Mouse (Mus musculus): ENCODE measurements around the gene Flt3l. TPM values are rescaled to one million over a fixed set of nuclear protein-coding genes. Genes with fewer than 3 reads are reported as not detected.

The Flt3l gene
- polyA plus RNA-seq, 1 experiment from 2014 or later: 2.3 TPM

DNA sequence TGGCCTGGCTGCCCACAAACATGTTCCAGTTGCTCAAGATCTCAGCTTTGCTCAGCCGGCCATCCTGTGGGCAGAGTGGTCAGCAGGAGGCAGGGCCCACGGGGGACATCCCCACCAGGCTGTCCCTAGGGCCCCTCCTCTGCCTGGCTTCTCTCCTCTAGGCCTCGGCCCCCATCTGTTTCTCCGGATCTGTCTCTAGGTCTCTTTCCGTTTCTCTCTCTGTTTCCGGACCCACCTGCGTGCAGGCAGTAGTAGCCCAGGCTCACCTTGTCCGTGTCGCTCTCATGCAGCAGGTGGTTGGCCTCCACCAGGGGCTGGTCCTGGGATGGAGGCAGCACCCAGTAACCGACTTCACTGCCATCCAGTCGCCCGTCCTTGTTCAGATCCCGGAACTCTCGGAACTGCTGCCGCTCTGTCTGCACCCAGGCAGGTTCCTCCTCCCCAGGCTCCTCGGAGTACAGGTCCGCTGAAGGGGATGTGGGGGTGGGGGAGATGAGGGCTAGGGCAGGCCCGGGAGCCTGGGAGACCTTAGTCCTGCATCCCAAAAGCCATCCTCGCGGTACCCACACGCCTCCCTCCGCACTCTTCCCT lies 52.8 kb downstream of the Flt3l start:
- Histone ChIP-seq H3K27ac (ENCODE audit: low read depth) (0 out of 2 replicates have a peak overlapping the region, but pooled peaks have one; percentile 61), H3K4me2 (ENCODE audit: low read depth, low read length) (peak overlapping the region; percentile 64), H3K4me3 (ENCODE audit: low read depth, low read length) (0 out of 2 replicates have a peak overlapping the region, but pooled peaks have one; percentile 27), H3K27me3 (ENCODE audit: insufficient read depth, low read length) (no peaks in the 10 kb centered on the region), H3K4me1 (ENCODE audit: insufficient read depth) (peaks cover 4% of the 10 kb centered on the region; the same call in 1 of the 2 replicates), H3K36me3 (replicated peaks; ENCODE audit: insufficient read depth, low read length) (no peaks in the 10 kb centered on the region; the same call in 1 of the 2 replicates), H3K9me3 (ENCODE audit: low read length) (no peaks in the 10 kb centered on the region), H3K9ac (replicated peaks) (peak overlapping the region; percentile 34; the same call in 1 of the 2 replicates)
- no peak for DNase-seq
- TF ChIP-seq CTCF (IDR thresholded peaks at IDR 0.05; ENCODE audit: low read depth) (no peak), EP300 (IDR thresholded peaks at IDR 0.05; ENCODE audit: low read depth) (no peak)
- no peak for ATAC-seq
- WGBS (ENCODE audit: insufficient replicate concordance): 46% methylated on average over 22 of the region's 22 CpGs

DNA sequence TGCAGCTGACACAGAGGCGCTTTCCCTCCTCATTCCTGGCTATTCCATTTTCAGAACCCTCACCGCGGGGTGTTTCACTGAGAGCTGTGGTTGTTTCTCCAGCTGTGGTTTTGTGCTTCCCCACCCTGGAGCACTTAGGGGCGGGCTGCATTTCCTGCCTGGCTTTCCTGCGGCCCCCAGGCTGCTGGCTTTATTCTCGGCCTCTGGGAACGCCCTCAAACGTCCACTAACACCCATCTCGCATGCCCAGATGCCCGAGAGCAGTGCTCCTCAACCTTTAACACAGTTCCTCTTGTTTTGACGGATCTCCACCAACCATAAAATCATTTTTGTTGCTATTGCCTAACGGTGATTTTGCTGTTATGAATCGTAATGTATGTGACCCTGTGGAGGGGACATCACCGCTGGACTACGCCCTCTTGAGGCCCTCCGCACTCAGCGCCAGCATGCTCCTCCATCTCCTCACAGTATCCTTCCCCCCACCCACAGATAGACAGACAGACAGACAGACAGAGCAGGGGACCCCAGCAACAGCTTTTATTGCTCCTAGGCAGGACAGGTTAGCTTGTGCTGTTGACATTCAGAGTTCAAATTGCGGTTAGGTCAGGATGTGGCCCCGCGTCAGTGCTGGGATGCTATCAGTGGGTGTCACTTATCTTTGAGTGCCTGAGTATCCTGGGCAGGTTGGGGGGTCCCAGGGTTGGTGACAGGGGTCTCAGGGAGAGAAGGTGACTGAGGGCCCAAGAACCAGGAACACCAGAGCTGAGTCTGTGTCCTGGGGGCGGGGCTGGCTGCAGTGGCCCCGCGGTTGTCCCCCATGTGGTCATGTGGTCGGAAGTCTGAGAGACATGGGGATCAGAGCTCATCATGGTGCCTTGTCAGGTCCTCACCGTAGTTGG lies 53.6 kb downstream of the Flt3l start:
- Histone ChIP-seq H3K9ac (replicated peaks) (peak overlapping the region; percentile 34), H3K27me3 (ENCODE audit: insufficient read depth, low read length) (no peaks in the 10 kb centered on the region), H3K4me3 (ENCODE audit: low read depth, low read length) (peak overlapping the region; percentile 27), H3K27ac (ENCODE audit: low read depth) (peak overlapping the region; percentile 61), H3K9me3 (ENCODE audit: low read length) (no peaks in the 10 kb centered on the region), H3K4me1 (ENCODE audit: insufficient read depth) (peaks cover 4% of the 10 kb centered on the region; the same call in 1 of the 2 replicates), H3K36me3 (replicated peaks; ENCODE audit: insufficient read depth, low read length) (peaks cover 3% of the 10 kb centered on the region), H3K4me2 (ENCODE audit: low read depth, low read length) (peak overlapping the region; percentile 64)
- peak; percentile 51; the same call in 1 of the 2 replicates for ATAC-seq
- 22% methylated on average over 25 of the region's 25 CpGs for WGBS (ENCODE audit: insufficient replicate concordance)
- TF ChIP-seq EP300 (IDR thresholded peaks at IDR 0.05; ENCODE audit: low read depth) (no peak), CTCF (IDR thresholded peaks at IDR 0.05; ENCODE audit: low read depth) (peak; percentile 36)
- peak; percentile 57 for DNase-seq

DNA sequence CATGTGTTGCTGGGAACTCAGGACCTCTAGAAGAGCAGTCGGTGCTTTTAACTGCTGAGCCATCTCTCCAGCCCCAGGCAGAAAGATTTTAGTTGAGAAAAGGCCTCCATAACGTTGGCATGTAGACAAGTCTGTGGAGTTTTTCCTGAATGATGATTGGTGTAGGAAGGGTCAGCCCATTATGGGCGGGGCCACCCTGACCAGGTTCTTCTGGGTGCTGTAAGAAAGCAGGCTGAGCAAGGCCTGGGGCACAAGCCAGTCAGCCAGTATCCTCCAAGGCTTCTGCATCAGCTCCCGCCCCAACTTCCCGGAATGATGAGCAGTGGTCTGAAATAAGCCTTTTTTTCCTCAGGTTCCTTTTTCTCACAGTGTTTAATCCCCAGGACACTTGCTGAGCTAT lies 55.2 kb downstream of the Flt3l start:
- H3K9ac ChIP-seq (replicated peaks): no peak overlapping the region

DNA sequence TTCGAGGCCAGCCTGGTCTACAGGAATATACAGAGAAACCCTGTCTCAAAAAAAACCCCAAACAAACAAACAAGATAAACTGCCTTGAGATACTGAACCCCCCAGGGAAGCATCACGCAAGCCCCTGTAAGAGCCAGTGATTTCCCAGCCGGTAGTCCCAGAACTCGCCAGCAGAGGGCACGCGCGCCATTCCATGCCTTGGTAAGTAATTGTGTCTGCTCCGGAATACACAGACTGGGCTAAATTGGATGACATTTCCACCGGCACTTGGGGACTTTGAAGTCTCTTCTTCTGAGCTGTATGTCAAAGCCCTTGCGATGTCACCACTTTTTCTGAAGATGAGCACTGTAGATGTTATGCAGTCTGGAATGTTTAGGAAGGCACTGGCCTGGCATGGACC lies 56.4 kb downstream of the Flt3l start:
- WGBS (ENCODE audit: insufficient replicate concordance): 2% methylated on average over 10 of the region's 10 CpGs
- no peak overlapping the region for H3K9ac ChIP-seq (replicated peaks)
- no peaks in the 10 kb centered on the region for H3K9me3 ChIP-seq (ENCODE audit: low read length)
- peaks cover 9% of the 10 kb centered on the region; the same call in 1 of the 2 replicates for H3K4me1 ChIP-seq (ENCODE audit: insufficient read depth)
- no peaks in the 10 kb centered on the region for H3K27me3 ChIP-seq (ENCODE audit: insufficient read depth, low read length)
- H3K27ac ChIP-seq (ENCODE audit: low read depth): no peak overlapping the region
- no peak overlapping the region for H3K4me3 ChIP-seq (ENCODE audit: low read depth, low read length)
- no peak overlapping the region for H3K4me2 ChIP-seq (ENCODE audit: low read depth, low read length)
- H3K36me3 ChIP-seq (replicated peaks; ENCODE audit: insufficient read depth, low read length): peaks cover 18% of the 10 kb centered on the region
- TF ChIP-seq CTCF (IDR thresholded peaks at IDR 0.05; ENCODE audit: low read depth) (peak; percentile 97), EP300 (IDR thresholded peaks at IDR 0.05; ENCODE audit: low read depth) (no peak)
- ATAC-seq (peak; percentile 38; the same call in 1 of the 2 replicates), DNase-seq (peak; percentile 92)

More for the DNA sequence above, 55.2 kb downstream of the Flt3l start:
- peaks cover 13% of the 10 kb centered on the region for H3K36me3 ChIP-seq (replicated peaks; ENCODE audit: insufficient read depth, low read length)
- no peak overlapping the region for H3K4me3 ChIP-seq (ENCODE audit: low read depth, low read length)
- TF ChIP-seq CTCF (IDR thresholded peaks at IDR 0.05; ENCODE audit: low read depth): no peak
- no peak for TF ChIP-seq EP300 (IDR thresholded peaks at IDR 0.05; ENCODE audit: low read depth)
- H3K27me3 ChIP-seq (ENCODE audit: insufficient read depth, low read length): no peaks in the 10 kb centered on the region
- WGBS (ENCODE audit: insufficient replicate concordance): 65% methylated on average over 5 of the region's 5 CpGs
- peaks cover 4% of the 10 kb centered on the region; the same call in 1 of the 2 replicates for H3K4me1 ChIP-seq (ENCODE audit: insufficient read depth)
- no peak for DNase-seq
- no peaks in the 10 kb centered on the region for H3K9me3 ChIP-seq (ENCODE audit: low read length)
- H3K27ac ChIP-seq (ENCODE audit: low read depth): no peak overlapping the region
- no peak for ATAC-seq
- no peak overlapping the region for H3K4me2 ChIP-seq (ENCODE audit: low read depth, low read length)

MicroRNAs within 50 kb of the gene (microRNA counts, 519-probe panel; counts per million panel counts)
- microRNA mmu-miR-150: 2,359 counts per million, percentile 21 among the panel's probes with 10 or more counts

Small RNA genes within 50 kb of the gene (microRNA-seq; reads per million reads assigned to microRNA genes)
- gene Mir150 (102 reads per million, percentile 44 among the genes with 10 or more reads in this experiment), gene Mir5121 (31.2 reads per million, percentile 30 among the genes with 10 or more reads in this experiment), gene Mir7055 (not detected)

Other genes with a start within 250 kb of the Flt3l start
- gene Med25, start 243.7 kb downstream of the Flt3l start, polyA plus RNA-seq (2015; fragmentation: Nextera tagmentation; extraction: Ambion mirVana): 35.6 and 37.7 TPM in 2 replicates
- 4.1 and 4.4 TPM in 2 replicates for gene Fuz, start 240.4 kb downstream of the Flt3l start, polyA plus RNA-seq (2015; fragmentation: Nextera tagmentation; extraction: Ambion mirVana)
- gene Ap2a1, start 206.9 kb downstream of the Flt3l start, polyA plus RNA-seq (2015; fragmentation: Nextera tagmentation; extraction: Ambion mirVana): 25.6 and 29.5 TPM in 2 replicates
- gene Tsks, start 193.2 kb downstream of the Flt3l start, polyA plus RNA-seq (2015; fragmentation: Nextera tagmentation; extraction: Ambion mirVana): 0.06 TPM in 1 of 2 replicates, not detected in the other
- gene Cpt1c, start 161.6 kb downstream of the Flt3l start, polyA plus RNA-seq (2015; fragmentation: Nextera tagmentation; extraction: Ambion mirVana): 0.98 and 1.1 TPM in 2 replicates
- 73.2 and 76.8 TPM in 2 replicates for gene Prmt1, start 149.9 kb downstream of the Flt3l start, polyA plus RNA-seq (2015; fragmentation: Nextera tagmentation; extraction: Ambion mirVana)
- gene Irf3, start 138.8 kb downstream of the Flt3l start, polyA plus RNA-seq (2015; fragmentation: Nextera tagmentation; extraction: Ambion mirVana): 35.9 and 38.0 TPM in 2 replicates
- gene Bcl2l12, start 137.7 kb downstream of the Flt3l start, polyA plus RNA-seq (2015; fragmentation: Nextera tagmentation; extraction: Ambion mirVana): 11.7 and 13.1 TPM in 2 replicates
- 7.5 and 8.1 TPM in 2 replicates for gene Scaf1, start 120.1 kb downstream of the Flt3l start, polyA plus RNA-seq (2015; fragmentation: Nextera tagmentation; extraction: Ambion mirVana)
- gene Rras, start 118.5 kb downstream of the Flt3l start, polyA plus RNA-seq (2015; fragmentation: Nextera tagmentation; extraction: Ambion mirVana): 25.4 and 31.4 TPM in 2 replicates
- gene Prr12, start 83.6 kb downstream of the Flt3l start, polyA plus RNA-seq (2015; fragmentation: Nextera tagmentation; extraction: Ambion mirVana): 1.6 and 1.7 TPM in 2 replicates
- gene Nosip, start 74.0 kb downstream of the Flt3l start, polyA plus RNA-seq (2015; fragmentation: Nextera tagmentation; extraction: Ambion mirVana): 22.2 and 22.6 TPM in 2 replicates
- 19.7 and 20.4 TPM in 2 replicates for gene Prrg2, start 73.8 kb downstream of the Flt3l start, polyA plus RNA-seq (2015; fragmentation: Nextera tagmentation; extraction: Ambion mirVana)
- 17.1 and 17.9 TPM in 2 replicates for gene Rcn3, start 44.2 kb downstream of the Flt3l start, polyA plus RNA-seq (2015; fragmentation: Nextera tagmentation; extraction: Ambion mirVana)
- 150 and 154 TPM in 2 replicates for gene Fcgrt, start 32.6 kb downstream of the Flt3l start, polyA plus RNA-seq (2015; fragmentation: Nextera tagmentation; extraction: Ambion mirVana)
- 681 and 696 TPM in 2 replicates for gene Rps11, start 12.0 kb downstream of the Flt3l start, polyA plus RNA-seq (2015; fragmentation: Nextera tagmentation; extraction: Ambion mirVana)
- 938 and 993 TPM in 2 replicates for gene Rpl13a, start 7.7 kb downstream of the Flt3l start, polyA plus RNA-seq (2015; fragmentation: Nextera tagmentation; extraction: Ambion mirVana)
- gene Gm45713, start 201 bp downstream of the Flt3l start, polyA plus RNA-seq (2015; fragmentation: Nextera tagmentation; extraction: Ambion mirVana): 0.27 and 0.70 TPM in 2 replicates
- 37.6 and 37.8 TPM in 2 replicates for gene Pih1d1, start 17.9 kb upstream of the Flt3l start, polyA plus RNA-seq (2015; fragmentation: Nextera tagmentation; extraction: Ambion mirVana)
- 26.8 and 29.6 TPM in 2 replicates for gene Aldh16a1, start 18.2 kb upstream of the Flt3l start, polyA plus RNA-seq (2015; fragmentation: Nextera tagmentation; extraction: Ambion mirVana)
- gene Slc17a7, start 27.5 kb upstream of the Flt3l start, polyA plus RNA-seq (2015; fragmentation: Nextera tagmentation; extraction: Ambion mirVana): not detected in 2 replicates
- not detected in 2 replicates for gene Gfy, start 43.1 kb upstream of the Flt3l start, polyA plus RNA-seq (2015; fragmentation: Nextera tagmentation; extraction: Ambion mirVana)
- gene Pth2, start 44.6 kb upstream of the Flt3l start, polyA plus RNA-seq (2015; fragmentation: Nextera tagmentation; extraction: Ambion mirVana): not detected in 2 replicates
- 0.06 TPM in 1 of 2 replicates, not detected in the other for gene Ccdc155, start 68.5 kb upstream of the Flt3l start, polyA plus RNA-seq (2015; fragmentation: Nextera tagmentation; extraction: Ambion mirVana)
- 0.95 and 1.5 TPM in 2 replicates for gene Dkkl1, start 75.7 kb upstream of the Flt3l start, polyA plus RNA-seq (2015; fragmentation: Nextera tagmentation; extraction: Ambion mirVana)
- 15.5 and 20.2 TPM in 2 replicates for gene Tead2, start 79.3 kb upstream of the Flt3l start, polyA plus RNA-seq (2015; fragmentation: Nextera tagmentation; extraction: Ambion mirVana)
- gene Cd37, start 102.7 kb upstream of the Flt3l start, polyA plus RNA-seq (2015; fragmentation: Nextera tagmentation; extraction: Ambion mirVana): 29.8 and 31.8 TPM in 2 replicates
- 0.46 and 0.49 TPM in 2 replicates for gene Slc6a16, start 104.7 kb upstream of the Flt3l start, polyA plus RNA-seq (2015; fragmentation: Nextera tagmentation; extraction: Ambion mirVana)
- gene Slc6a21, start 141.1 kb upstream of the Flt3l start, polyA plus RNA-seq (2015; fragmentation: Nextera tagmentation; extraction: Ambion mirVana): 0.32 and 0.43 TPM in 2 replicates
- 6.9 and 7.0 TPM in 2 replicates for gene Trpm4, start 197.3 kb upstream of the Flt3l start, polyA plus RNA-seq (2015; fragmentation: Nextera tagmentation; extraction: Ambion mirVana)
- 0.05 and 0.31 TPM in 2 replicates for gene Hrc, start 198.9 kb upstream of the Flt3l start, polyA plus RNA-seq (2015; fragmentation: Nextera tagmentation; extraction: Ambion mirVana)
- not detected in 2 replicates for gene Ppfia3, start 230.6 kb upstream of the Flt3l start, polyA plus RNA-seq (2015; fragmentation: Nextera tagmentation; extraction: Ambion mirVana)
- gene Lin7b, start 234.2 kb upstream of the Flt3l start, polyA plus RNA-seq (2015; fragmentation: Nextera tagmentation; extraction: Ambion mirVana): not detected in 2 replicates

All from liver, postnatal 0 days (tissue).